Mouse (Mus musculus) cerebellum, adult 2 months (tissue): ENCODE results near the gene Mroh2a.

Experiments
- CTCF ChIP-seq: fragments of 200-500 bp; IDR thresholded peaks from 2 replicates; pipeline ENCODE4 v1.5.1; 2011; ENCODE audit warnings: low read depth, mild to moderate bottlenecking, control low read depth, low read length, moderate library complexity, borderline replicate concordance; ENCODE audit not compliant: insufficient read depth
- POLR2A ChIP-seq: fragments of 200-500 bp; IDR thresholded peaks from 2 replicates; pipeline ENCODE4 v1.6.1; 2011; ENCODE audit warnings: low read length, control low read depth, borderline replicate concordance; ENCODE audit not compliant: insufficient read depth

- TF ChIP-seq POLR2A (no peak), CTCF (no peak)
Measured at GRCm38 (mm10) chr1:88296171-88296920, 69.6 kb downstream of the Mroh2a start.
